16 mouse cellular contexts compared by ENCODE assay signal in the genomic region with DNA sequence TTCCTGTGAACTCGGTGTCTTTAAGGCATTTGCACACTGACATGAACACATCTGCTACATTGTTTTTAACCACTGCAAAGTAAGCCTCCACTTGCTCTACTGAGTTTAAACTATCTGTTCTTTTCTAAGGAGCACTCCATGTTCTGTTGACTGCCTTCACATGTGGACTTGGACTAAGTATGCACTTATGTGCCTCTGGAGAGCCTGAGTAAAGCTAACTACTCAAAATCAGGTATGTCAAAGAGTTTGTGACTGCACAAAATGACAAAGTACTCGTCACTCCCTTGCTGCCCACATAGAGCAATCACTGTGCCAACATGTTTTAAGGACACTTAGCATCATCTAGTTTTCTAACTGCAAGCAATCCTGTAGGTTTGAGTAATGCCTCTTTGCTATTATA.
"Had no signal": no experiment of that assay in that cellular context is flagged by ENCODE, and none has a peak within 500 bp of the region (broad histone marks: within the 10 kb centered on the region; RNA-seq: fewer than 3 reads in every experiment).

No protein-coding gene starts in this region.

- H3K9ac ChIP-seq: neural tube, embryonic 13.5 days; neural tube, embryonic 15.5 days; stomach, embryonic 15.5 days had no signal

- H3K9me3 ChIP-seq: neural tube, embryonic 13.5 days; neural tube, embryonic 15.5 days; stomach, embryonic 15.5 days had no signal

- H3K4me2 ChIP-seq: neural tube, embryonic 13.5 days; neural tube, embryonic 15.5 days; stomach, embryonic 15.5 days had no signal

- H3K4me3 ChIP-seq: neural tube, embryonic 13.5 days; neural tube, embryonic 15.5 days; stomach, embryonic 15.5 days had no signal

- H3K4me1 ChIP-seq: neural tube, embryonic 13.5 days; neural tube, embryonic 15.5 days; stomach, embryonic 15.5 days had no signal

- H3K27me3 ChIP-seq: neural tube, embryonic 13.5 days; neural tube, embryonic 15.5 days; stomach, embryonic 15.5 days had no signal

- H3K36me3 ChIP-seq: neural tube, embryonic 13.5 days; neural tube, embryonic 15.5 days; stomach, embryonic 15.5 days had no signal

- H3K27ac ChIP-seq: neural tube, embryonic 13.5 days; neural tube, embryonic 15.5 days; stomach, embryonic 15.5 days; stomach, postnatal 0 days had no signal

- DNase-seq: retina, postnatal 1 day; right cerebral cortex, adult 18-20 months; right cerebral cortex, postnatal 14 days; right cerebral cortex, postnatal 25 days; right cerebral cortex, postnatal 4 days; spleen, adult 18-20 months; thymus, adult 18-20 months; thymus, adult 2 months; thymus, postnatal 14 days; thymus, postnatal 25 days; thymus, postnatal 36 days; thymus, postnatal 4 days had no signal
